Mouse (Mus musculus) lung, adult 2 months (tissue): ENCODE results near the gene Kcnma1. TPM values are rescaled to one million over a fixed set of nuclear protein-coding genes. Genes with fewer than 3 reads are reported as not detected.

Source experiments
- DNase-seq: peaks from one replicate; pipeline ENCODE4 v3.0.0; 2022
- H3K4me1 ChIP-seq: fragments of 200-500 bp; 2 replicates; pipeline ENCODE4 v1.6.1; 2011; ENCODE audit warnings: low read length; ENCODE audit not compliant: control insufficient read depth, insufficient read depth
- H3K4me3 ChIP-seq: fragments of 200-500 bp; replicated peaks from 2 replicates; pipeline ENCODE3; 2011; ENCODE audit warnings: low read depth, mild to moderate bottlenecking, control low read depth, low read length; ENCODE audit errors: extremely low read depth
- CTCF ChIP-seq: fragments of 200-500 bp; IDR thresholded peaks from 2 replicates; pipeline ENCODE4 v1.5.1; 2011; ENCODE audit warnings: mild to moderate bottlenecking, low read length, control low read depth; ENCODE audit not compliant: insufficient read depth
- POLR2A ChIP-seq: fragments of 200-500 bp; IDR thresholded peaks from 2 replicates; pipeline ENCODE4 v1.6.1; 2011; ENCODE audit warnings: low read depth, mild to moderate bottlenecking, control low read depth, low read length, borderline replicate concordance; ENCODE audit errors: extremely low read depth
- WGBS: fragments of 180-500 bp; shearing (Covaris S2); methylation state at CpG from one replicate; pipeline ENCODE4 v1.1.7; 2018; 5-methylcytosine and 5-hydroxymethylcytosine counted together
- polyA plus RNA-seq: library from polyadenylated mRNA; depleted of rRNA; stranded (reverse); fragments of >200 nt; gene quantifications from 2 replicates; pipeline ENCODE4 v1.2.3, GENCODE M21; 2012

Kcnma1 gene
- polyA plus RNA-seq, 1 experiment: 1.6 TPM

GRCm38 (mm10) chr14:23806378-23806777 lies 207.9 kb downstream of the Kcnma1 start:
- Histone ChIP-seq H3K4me1 (no peaks in the 10 kb centered on the region), H3K4me3 (no peak overlapping the region)
- TF ChIP-seq POLR2A (no peak), CTCF (no peak)
- DNase-seq: no peak
- 33% methylated on average over 2 of the region's 2 CpGs for WGBS

- WGBS: 84% methylated on average over 7 of the region's 7 CpGs
- Histone ChIP-seq H3K4me1 (no peaks in the 10 kb centered on the region), H3K4me3 (no peak overlapping the region)
- TF ChIP-seq POLR2A: no peak
- no peak for TF ChIP-seq CTCF
- DNase-seq: no peak
Observed at GRCm38 (mm10) chr14:23796878-23797277, 217.4 kb downstream of the Kcnma1 start.

GRCm38 (mm10) chr14:23792674-23793073 lies 221.6 kb downstream of the Kcnma1 start:
- H3K4me3 ChIP-seq: no peak overlapping the region
- no peak for TF ChIP-seq POLR2A
- TF ChIP-seq CTCF: no peak
- WGBS: 30% methylated on average over 3 of the region's 3 CpGs
- no peak for DNase-seq
- H3K4me1 ChIP-seq: no peaks in the 10 kb centered on the region

GRCm38 (mm10) chr14:23792076-23792475 lies 222.2 kb downstream of the Kcnma1 start:
- no peak for DNase-seq
- Histone ChIP-seq H3K4me1 (no peaks in the 10 kb centered on the region), H3K4me3 (no peak overlapping the region)
- TF ChIP-seq POLR2A (no peak), CTCF (no peak)
- 39% methylated on average over 3 of the region's 3 CpGs for WGBS

- H3K4me1 ChIP-seq: no peaks in the 10 kb centered on the region
- H3K4me3 ChIP-seq: no peak overlapping the region
- DNase-seq: peak; percentile 42
- WGBS: 50% methylated on average over 13 of the region's 13 CpGs
- TF ChIP-seq POLR2A (no peak), CTCF (peak; percentile 59)
Observed at GRCm38 (mm10) chr14:23791261-23791691, 223.0 kb downstream of the Kcnma1 start.

- H3K4me1 ChIP-seq: no peaks in the 10 kb centered on the region
- no peak overlapping the region for H3K4me3 ChIP-seq
- no peak for TF ChIP-seq POLR2A
- TF ChIP-seq CTCF: no peak
- 14% methylated on average over 1 of the region's 1 CpGs for WGBS
- no peak for DNase-seq
Observed at GRCm38 (mm10) chr14:23786687-23787073, 227.6 kb downstream of the Kcnma1 start.

GRCm38 (mm10) chr14:23785921-23786686 lies 228.2 kb downstream of the Kcnma1 start:
- no peak for DNase-seq

GRCm38 (mm10) chr14:23782845-23783609 lies 231.3 kb downstream of the Kcnma1 start:
- WGBS: 69% methylated on average over 8 of the region's 8 CpGs
- Histone ChIP-seq H3K4me3 (no peak overlapping the region), H3K4me1 (no peaks in the 10 kb centered on the region)
- DNase-seq: no peak
- TF ChIP-seq POLR2A (no peak), CTCF (no peak)

More at GRCm38 (mm10) chr14:23785921-23786686, 228.2 kb downstream of the Kcnma1 start:
- 37% methylated on average over 10 of the region's 10 CpGs for WGBS
- H3K4me1 ChIP-seq: no peaks in the 10 kb centered on the region
- H3K4me3 ChIP-seq: no peak overlapping the region
- TF ChIP-seq CTCF (no peak), POLR2A (no peak)

GRCm38 (mm10) chr14:23774542-23774941 lies 239.7 kb downstream of the Kcnma1 start:
- Histone ChIP-seq H3K4me3 (no peak overlapping the region), H3K4me1 (no peaks in the 10 kb centered on the region)
- WGBS: 60% methylated on average over 2 of the region's 2 CpGs
- TF ChIP-seq CTCF (no peak), POLR2A (no peak)
- DNase-seq: no peak
